Mouse (Mus musculus): ENCODE data around the gene Fbh1.
A peak's percentile ranks its signal among the peaks of the same experiment; 100 is the strongest.

The Fbh1 gene

DNA sequence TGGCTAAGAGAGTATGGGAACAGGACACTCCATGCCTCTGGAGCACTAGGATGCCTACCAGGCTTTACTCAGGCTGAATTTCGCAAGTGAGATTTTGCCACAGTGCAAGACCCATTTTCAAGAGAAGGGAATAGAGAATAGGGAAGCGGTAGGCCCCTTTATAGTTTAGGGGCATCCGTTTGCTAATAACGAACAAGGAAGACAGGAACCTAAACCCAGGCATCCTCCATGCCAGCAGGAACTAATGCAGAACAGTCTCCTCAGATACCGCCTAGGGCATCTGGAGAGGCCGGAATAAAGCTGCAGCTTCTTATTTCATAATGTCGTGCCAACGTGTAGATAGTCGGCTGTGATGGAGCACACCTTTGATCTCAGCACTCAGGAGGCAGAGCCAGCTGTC, 54.8 kb downstream of the Fbh1 start:
- DNase-seq (ENCODE audit: low spot score) = no peak

- DNase-seq (ENCODE audit: low spot score) = no peak
These were observed 58.8 kb downstream of the Fbh1 start for GRCm38 (mm10) chr2:11718573-11718972.

- no peak for DNase-seq (ENCODE audit: low spot score)
These were observed 62.8 kb downstream of the Fbh1 start for GRCm38 (mm10) chr2:11714535-11714934.

GRCm38 (mm10) chr2:11713021-11713420, 64.4 kb downstream of the Fbh1 start:
- no peak for DNase-seq (ENCODE audit: low spot score)

GRCm38 (mm10) chr2:11712483-11712990, 64.8 kb downstream of the Fbh1 start:
- no peak for DNase-seq (ENCODE audit: low spot score)

- DNase-seq (ENCODE audit: low spot score) = peak; percentile 14
These were observed 67.3 kb downstream of the Fbh1 start for GRCm38 (mm10) chr2:11710101-11710500.

GRCm38 (mm10) chr2:11708538-11708937, 68.8 kb downstream of the Fbh1 start:
- no peak for DNase-seq (ENCODE audit: low spot score)

- no peak for DNase-seq (ENCODE audit: low spot score)
These were observed 70.7 kb downstream of the Fbh1 start for GRCm38 (mm10) chr2:11706746-11707065.

DNA sequence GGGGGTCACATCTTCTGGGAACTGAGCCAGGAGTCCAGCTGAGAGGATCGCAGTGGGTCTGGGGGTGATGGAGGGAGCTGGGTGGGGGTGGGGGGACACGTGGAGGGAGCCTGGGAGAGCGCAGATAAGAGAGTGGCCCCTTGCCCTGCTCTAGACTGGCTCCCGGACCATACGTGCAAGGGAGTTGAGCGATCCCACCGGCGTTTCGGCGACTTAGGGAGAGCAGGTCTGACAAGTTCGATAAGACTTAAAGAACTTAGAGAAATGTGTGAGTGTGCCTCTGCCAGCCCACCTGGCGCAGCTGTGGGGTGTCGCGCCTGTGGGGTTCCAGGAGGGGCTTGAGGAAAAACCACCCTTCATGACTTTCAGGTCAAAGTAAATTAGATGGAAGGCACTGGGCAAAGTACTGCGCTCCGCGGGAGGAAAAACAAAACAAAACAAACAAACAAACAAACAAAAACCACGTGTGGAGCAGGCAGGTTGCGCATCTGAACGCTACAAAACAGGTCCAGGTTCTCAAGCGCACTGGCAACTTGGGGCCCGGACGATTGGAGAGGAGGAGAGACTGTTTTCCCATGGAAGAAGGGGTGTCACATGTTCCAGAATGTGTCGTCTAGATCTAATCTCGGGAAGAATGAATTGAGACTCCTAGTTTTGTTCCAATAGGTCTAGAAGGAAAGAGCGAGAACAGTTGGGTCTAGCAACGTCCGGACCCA, 71.2 kb downstream of the Fbh1 start:
- no peak for DNase-seq (ENCODE audit: low spot score)

- peak; percentile 78 for DNase-seq (ENCODE audit: low spot score)
These were observed 72.0 kb downstream of the Fbh1 start, which contains the start of gene Il15ra for GRCm38 (mm10) chr2:11705201-11706025. Il15ra (plus strand) TSS chr2:11705290.

DNA sequence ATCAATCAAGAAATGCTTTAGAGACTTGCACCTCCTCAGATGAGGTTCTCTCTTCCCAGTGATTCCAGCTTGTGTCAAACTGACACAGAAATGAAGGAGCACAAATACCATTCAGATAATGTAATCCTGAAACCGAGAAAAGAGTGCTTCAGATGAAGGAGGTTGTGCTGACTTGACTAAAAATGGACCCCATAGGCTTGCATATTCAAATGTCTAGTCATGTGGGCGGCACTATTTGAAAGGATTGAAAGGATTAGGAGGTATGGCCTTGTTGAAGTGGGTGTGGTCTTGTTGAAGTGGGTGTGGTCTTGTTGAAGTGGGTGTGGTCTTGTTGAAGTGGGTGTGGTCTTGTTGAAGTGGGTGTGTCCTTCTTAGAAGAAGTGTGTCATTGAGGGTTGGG, 77.5 kb downstream of the Fbh1 start:
- DNase-seq (ENCODE audit: low spot score) = no peak

GRCm38 (mm10) chr2:11698994-11699393, 78.4 kb downstream of the Fbh1 start:
- DNase-seq (ENCODE audit: low spot score) = no peak

DNA sequence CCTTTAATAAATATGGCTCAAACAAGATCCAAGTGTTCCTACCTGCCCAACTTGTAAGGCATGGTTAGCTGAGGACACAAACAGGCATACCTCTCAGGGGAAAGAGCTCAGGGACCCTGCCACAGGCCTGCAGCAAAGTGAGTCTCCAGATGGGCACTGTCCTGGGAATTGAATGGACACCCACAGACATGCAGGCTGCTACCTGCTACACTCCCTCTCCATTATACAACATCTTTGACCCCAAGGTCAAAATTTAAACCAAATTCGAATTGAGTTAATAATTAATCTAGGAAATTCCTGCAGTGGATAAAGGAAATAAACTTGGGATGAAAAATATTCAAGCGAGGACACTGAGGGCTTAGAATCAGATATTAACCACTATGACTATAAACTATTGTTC, 81.5 kb downstream of the Fbh1 start:
- no peak for DNase-seq (ENCODE audit: low spot score)

DNA sequence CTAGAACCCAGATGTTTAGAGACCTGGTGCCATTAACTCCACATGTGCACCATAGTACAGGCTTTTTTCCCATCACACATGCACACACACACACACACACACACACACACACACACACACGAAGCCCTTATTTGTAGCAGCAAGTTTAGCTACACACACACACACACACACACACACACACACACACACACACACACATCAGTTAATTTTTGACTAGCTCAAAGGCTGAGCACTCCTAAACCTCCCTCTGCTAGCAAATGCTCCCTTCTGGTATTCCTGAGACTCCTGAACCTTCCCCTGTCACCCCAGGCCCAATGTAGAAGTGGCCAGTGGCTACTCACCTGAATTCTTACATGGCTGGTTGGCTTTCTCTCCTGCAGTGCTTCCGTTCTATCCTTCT, 83.3 kb downstream of the Fbh1 start:
- no peak for DNase-seq (ENCODE audit: low spot score)

- DNase-seq (ENCODE audit: low spot score) = no peak
These were observed 84.0 kb downstream of the Fbh1 start for GRCm38 (mm10) chr2:11693352-11693751.

All from urinary bladder, postnatal 14 days (tissue).